Mouse (Mus musculus): Measurements from ENCODE around the gene Ptpn18. TPM values are rescaled to one million over a fixed set of nuclear protein-coding genes. Genes with fewer than 3 reads are reported as not detected.
"Not testable (repeated sequence)": the region's sequence is repeated elsewhere in the genome, so short reads cannot be mapped to it uniquely, and the experiment has no call there.

Ptpn18 gene
- total RNA-seq, 2 experiments from 2014 or later, result 2.5 to 4.7 TPM

- intact Hi-C loops (cut with DNase I), result no loop called here
- no peak for DNase-seq (ENCODE audit: low spot score in 2 of 2)
Observed at GRCm38 (mm10) chr1:34505970-34506551, 46.5 kb downstream of the Ptpn18 start.

- intact Hi-C loops (cut with DNase I), result no loop called here
- DNase-seq (ENCODE audit: low spot score in 2 of 2), result no peak
Observed at GRCm38 (mm10) chr1:34507986-34508385, 48.4 kb downstream of the Ptpn18 start.

GRCm38 (mm10) chr1:34510575-34510981 is 51.0 kb downstream of the Ptpn18 start:
- no peak for DNase-seq (ENCODE audit: low spot score in 2 of 2)
- intact Hi-C loops (cut with DNase I), result no loop called here

DNA sequence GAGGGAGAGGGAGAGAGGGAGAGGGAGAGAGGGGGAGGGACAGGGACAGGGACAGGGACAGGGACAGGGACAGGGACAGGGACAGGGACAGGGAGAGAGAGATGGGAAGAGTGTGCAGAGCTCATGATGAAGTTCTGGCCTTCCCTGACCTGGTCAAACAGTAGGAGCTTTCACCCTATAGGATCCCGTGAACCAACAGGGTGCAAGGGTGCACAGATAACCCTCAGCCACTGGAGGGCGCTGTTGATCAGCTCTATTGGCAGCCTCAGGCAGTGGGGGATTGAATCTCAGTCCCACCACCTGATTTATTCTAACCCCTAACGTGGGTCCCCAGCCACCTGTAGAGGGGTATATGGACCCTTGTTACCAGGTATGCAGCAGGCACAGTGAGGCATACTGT is 51.5 kb downstream of the Ptpn18 start:
- intact Hi-C loops (cut with DNase I), result no loop called here

GRCm38 (mm10) chr1:34513068-34513467 is 53.5 kb downstream of the Ptpn18 start:
- intact Hi-C loops (cut with DNase I), result no loop called here
- DNase-seq (ENCODE audit: low spot score in 2 of 2), result no peak

More for the DNA sequence above, 51.5 kb downstream of the Ptpn18 start:
- peak; percentile 37 to 56 for DNase-seq (ENCODE audit: low spot score in 2 of 2)

GRCm38 (mm10) chr1:34516595-34516994 is 57.0 kb downstream of the Ptpn18 start:
- DNase-seq (ENCODE audit: low spot score in 2 of 2), result peak in 1 of 2 experiments; percentile 16
- intact Hi-C loops (cut with DNase I), result no loop called here

- DNase-seq (ENCODE audit: low spot score in 2 of 2); intact Hi-C loops (cut with DNase I): not testable (repeated sequence)
Observed at GRCm38 (mm10) chr1:34517297-34517696, 57.7 kb downstream of the Ptpn18 start.

GRCm38 (mm10) chr1:34517797-34518196 is 58.2 kb downstream of the Ptpn18 start:
- intact Hi-C loops (cut with DNase I); DNase-seq (ENCODE audit: low spot score in 2 of 2): not testable (repeated sequence)

- intact Hi-C loops (cut with DNase I), result no loop called here
- no peak for DNase-seq (ENCODE audit: low spot score in 2 of 2)
Observed at GRCm38 (mm10) chr1:34518259-34518658, 58.7 kb downstream of the Ptpn18 start.

DNA sequence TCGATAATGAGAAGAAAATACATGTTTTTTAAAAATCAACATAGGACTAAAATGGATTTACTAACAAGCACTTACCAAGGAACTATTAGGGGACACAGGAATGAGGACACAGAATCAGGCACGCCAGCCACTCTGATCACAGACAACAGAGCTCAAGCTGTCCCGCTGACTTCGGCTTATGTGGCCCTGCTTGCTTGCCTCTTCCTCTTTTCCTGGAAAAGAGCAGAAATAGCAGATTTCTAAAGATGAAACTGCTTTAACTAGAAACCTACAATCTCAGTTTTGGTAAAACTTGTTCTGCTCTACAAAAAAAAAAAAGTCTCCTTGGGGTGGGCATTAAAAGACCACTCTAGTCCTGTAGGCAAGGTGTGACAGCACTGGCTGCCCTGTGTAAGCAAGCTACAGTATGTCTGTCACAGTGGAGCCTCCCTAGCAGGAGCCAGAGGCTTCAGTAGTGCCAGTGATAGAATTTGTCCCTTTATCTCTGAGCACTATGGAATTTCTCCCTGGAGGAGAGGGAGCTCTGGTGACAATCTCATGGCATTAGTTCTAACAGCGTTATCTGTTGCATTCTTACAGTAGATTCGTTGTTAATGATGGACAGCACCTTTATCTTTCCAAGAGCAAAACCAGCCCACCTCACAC is 62.8 kb downstream of the Ptpn18 start:
- intact Hi-C loops (cut with DNase I), result no loop called here
- DNase-seq (ENCODE audit: low spot score in 2 of 2), result no peak

- intact Hi-C loops (cut with DNase I), result no loop called here
- no peak for DNase-seq (ENCODE audit: low spot score in 2 of 2)
Observed at GRCm38 (mm10) chr1:34522850-34523244, 63.3 kb downstream of the Ptpn18 start.

DNA sequence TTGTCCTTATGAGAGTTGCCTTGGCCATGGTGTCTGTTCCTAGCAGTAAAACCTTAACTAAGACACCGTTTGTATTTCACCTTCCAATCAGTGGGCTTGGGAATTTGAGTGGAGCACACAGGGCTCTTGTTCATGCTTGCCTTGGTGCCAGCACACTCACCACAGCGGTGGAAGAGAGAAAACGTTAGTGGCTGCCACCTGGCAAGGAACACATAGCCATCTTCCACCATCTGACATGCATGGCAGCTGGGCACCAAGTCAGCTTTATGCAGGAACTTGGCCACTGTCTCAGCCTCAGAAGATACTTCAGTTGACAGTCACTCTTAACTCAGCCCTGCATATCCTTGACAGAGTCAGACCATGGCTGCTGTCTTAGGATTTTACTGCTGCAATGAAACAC is 64.1 kb downstream of the Ptpn18 start:
- intact Hi-C loops (cut with DNase I), result no loop called here
- DNase-seq (ENCODE audit: low spot score in 2 of 2), result no peak

Small RNAs within 50 kb of the gene (microRNA-seq; reads per million reads assigned to microRNA genes)
- gene Mir5103, result 0.53 to 1.7 reads per million in 2 experiments

Other genes with a start within 250 kb of the Ptpn18 start
- 10 to 100 TPM; 16.7 to 18.7 TPM for gene Ccdc115, start 20.1 kb upstream of the Ptpn18 start, total RNA-seq (2021)
- 10 to 100 TPM; 31.5 to 32.4 TPM for gene Imp4, start 19.9 kb upstream of the Ptpn18 start, total RNA-seq (2021)
- not detected for gene Prss39, start 38.6 kb downstream of the Ptpn18 start, total RNA-seq (2021)
- gene Cfc1, start 75.9 kb downstream of the Ptpn18 start, total RNA-seq (2021), result not detected
- gene Prss40, start 101.2 kb downstream of the Ptpn18 start, total RNA-seq (2021), result not detected
- gene Amer3, start 119.9 kb downstream of the Ptpn18 start, total RNA-seq (2021), result 10 to 100 TPM; 26.4 to 29.2 TPM

All from left cerebral cortex, postnatal 14 days (tissue).